In the genomic region with DNA sequence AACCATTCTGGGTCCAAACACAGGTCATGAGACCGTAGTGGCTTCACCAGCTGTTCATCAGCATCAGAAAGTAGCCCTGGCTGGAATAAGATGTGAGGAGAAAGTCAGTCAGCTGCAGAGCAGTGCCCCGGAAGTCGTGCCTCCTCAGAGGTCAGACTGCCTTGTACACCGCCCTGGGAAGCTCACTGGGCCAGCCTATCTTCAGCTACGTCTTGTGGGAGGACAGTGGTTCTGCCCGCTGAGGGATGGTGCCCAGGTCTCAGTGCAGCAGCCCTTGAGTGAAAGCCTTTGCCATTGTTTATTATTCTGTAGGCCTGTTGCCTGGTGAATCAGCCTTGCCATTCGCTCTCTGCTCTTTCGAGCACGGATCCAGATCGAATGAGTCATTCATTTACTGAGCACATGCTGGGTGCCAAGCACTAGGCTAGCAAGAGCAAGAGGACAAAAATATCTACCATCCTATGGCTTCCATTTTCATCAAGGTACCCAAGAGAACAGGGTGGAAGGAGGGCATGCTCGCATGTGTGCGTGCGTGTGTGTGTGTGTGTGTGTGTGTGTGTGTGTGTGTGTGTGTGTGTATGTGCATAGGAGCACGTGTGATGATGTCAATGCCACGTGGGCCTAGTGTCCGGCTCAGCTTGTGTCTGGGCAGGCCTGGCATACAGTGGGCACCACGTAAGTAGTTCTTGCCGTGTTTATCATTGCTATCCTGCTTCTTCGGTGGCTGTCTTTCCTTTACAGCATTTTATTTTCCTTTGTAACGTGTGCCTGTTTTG, we compare ENCODE assay signal across 8 mouse cellular contexts.
DNase-seq lines count a peak whose midpoint lies in the region; ATAC-seq and TF ChIP-seq lines count a peak whose summit lies in the region.

No protein-coding gene starts in this region.

- 75% methylated on average over 20 of the region's 20 CpGs for WGBS in liver, embryonic 14.5 days (ENCODE audit: insufficient replicate concordance)
- WGBS in forebrain, embryonic 16.5 days = 84% methylated on average over 20 of the region's 20 CpGs

- no peak for TF ChIP-seq CTCF in gastrocnemius, adult 2 months (IDR thresholded peaks at IDR 0.05)
- TF ChIP-seq CTCF in liver, embryonic 14.5 days (IDR thresholded peaks at IDR 0.05; ENCODE audit: low read depth) = no peak

- peak overlapping the region; percentile 83 for H3K27ac ChIP-seq in gastrocnemius, adult 2 months
- H3K27ac ChIP-seq in liver, embryonic 14.5 days = peak overlapping the region; percentile 56
- no peak overlapping the region for H3K27ac ChIP-seq in forebrain, embryonic 16.5 days (ENCODE audit: low read length)

- H3K9me3 ChIP-seq in liver, embryonic 14.5 days (ENCODE audit: control insufficient read depth, low read length) = no peaks in the 10 kb centered on the region
- H3K9me3 ChIP-seq in forebrain, embryonic 16.5 days (ENCODE audit: control insufficient read depth, low read length) = no peaks in the 10 kb centered on the region

- H3K9ac ChIP-seq in liver, embryonic 14.5 days (replicated peaks) = peak overlapping the region; percentile 24; the same call in 1 of the 2 replicates
- H3K9ac ChIP-seq in forebrain, embryonic 16.5 days (replicated peaks; ENCODE audit: low read depth, low read length) = no peak overlapping the region

- no peaks in the 10 kb centered on the region for H3K36me3 ChIP-seq in liver, embryonic 14.5 days (replicated peaks; ENCODE audit: control insufficient read depth, insufficient read depth, low read depth)
- no peaks in the 10 kb centered on the region for H3K36me3 ChIP-seq in forebrain, embryonic 16.5 days (ENCODE audit: control insufficient read depth, insufficient read depth)

- peak; percentile 46 for DNase-seq in gastrocnemius, adult 2 months
- DNase-seq in gastrocnemius, adult 8-10 months (ENCODE audit: low spot score in 2 of 2) = no peak
- DNase-seq in urinary bladder, adult 2 months (ENCODE audit: low spot score) = peak; percentile 33
- no peak for DNase-seq in urinary bladder, postnatal 10 days (ENCODE audit: low spot score)
- DNase-seq in fibroblast of lung, adult 2 months (ENCODE audit: low read depth) = peak; percentile 88
- DNase-seq in liver, embryonic 14.5 days (ENCODE audit: low read depth in 3 of 3, low spot score in 3 of 3) = no peak
- DNase-seq in embryo, embryonic 9.5 days (ENCODE audit: extremely low spot score) = no peak

- no peak for ATAC-seq in liver, embryonic 14.5 days (ENCODE audit: insufficient read depth)
- no peak for ATAC-seq in forebrain, embryonic 16.5 days

- intact Hi-C loops in gastrocnemius, adult 2 months (cut with DNase I) = loop anchor here (5.0 kb wide), 1 partner anchor 93 kb away; no protein-coding TSS in a partner anchor

- no peaks in the 10 kb centered on the region for H3K27me3 ChIP-seq in liver, embryonic 14.5 days (ENCODE audit: control insufficient read depth, insufficient read depth, low read length)
- no peaks in the 10 kb centered on the region for H3K27me3 ChIP-seq in forebrain, embryonic 16.5 days (replicated peaks; ENCODE audit: control insufficient read depth, insufficient read depth, low read length)

- H3K4me3 ChIP-seq in gastrocnemius, adult 2 months = peak overlapping the region; percentile 37; the same call in 1 of the 2 replicates
- H3K4me3 ChIP-seq in liver, embryonic 14.5 days (ENCODE audit: insufficient read depth in 1 of 2, low read depth in 2 of 2, low read length in 2 of 2) = no peak overlapping the region
- no peak overlapping the region for H3K4me3 ChIP-seq in forebrain, embryonic 16.5 days (replicated peaks; ENCODE audit: low read length)

- peaks cover 28 to 43% of the 10 kb centered on the region in 2 experiments for H3K4me1 ChIP-seq in liver, embryonic 14.5 days (replicated peaks; ENCODE audit: control insufficient read depth in 2 of 2, insufficient read depth in 2 of 2, low read length in 1 of 2)
- no peaks in the 10 kb centered on the region for H3K4me1 ChIP-seq in forebrain, embryonic 16.5 days (replicated peaks; ENCODE audit: control insufficient read depth, insufficient read depth, low read length)

- H3K4me2 ChIP-seq in liver, embryonic 14.5 days (ENCODE audit: low read depth) = peak overlapping the region; percentile 49
- H3K4me2 ChIP-seq in forebrain, embryonic 16.5 days (ENCODE audit: low read length) = no peak overlapping the region

- no peak for TF ChIP-seq EP300 in liver, embryonic 14.5 days (IDR thresholded peaks at IDR 0.05; ENCODE audit: low read depth)

Comparison
In these comparisons a context has a peak if more than half of its experiments do, and no peak if none do; other contexts are left out.
1. DNase-seq: peak in gastrocnemius, adult 2 months (single experiment), urinary bladder, adult 2 months (single experiment) and fibroblast of lung, adult 2 months (single experiment); none in gastrocnemius, adult 8-10 months (0 of 2), urinary bladder, postnatal 10 days (single experiment), liver, embryonic 14.5 days (0 of 3) and embryo, embryonic 9.5 days (single experiment).